5 mouse cellular contexts compared by ENCODE assay signal in genomic region chr4:86634312-86634711, GRCm38 (mm10). TPM values are rescaled to one million over a fixed set of nuclear protein-coding genes. Genes with fewer than 3 reads are reported as not detected.
A peak's percentile ranks its signal among the peaks of the same experiment; 100 is the strongest.
DNase-seq lines count a peak whose midpoint lies in the region; ATAC-seq and TF ChIP-seq lines count a peak whose summit lies in the region.
"Not testable (repeated sequence)": the region's sequence is repeated elsewhere in the genome, so short reads cannot be mapped to it uniquely, and the experiment has no call there.

No protein-coding gene starts in this region.

- not testable (repeated sequence) for TF ChIP-seq EP300 in MEL (IDR thresholded peaks at IDR 0.05; ENCODE audit: low read depth in 1 of 2, low read length in 2 of 2)

- peak overlapping the region; percentile 51 for H3K4me2 ChIP-seq in liver, embryonic 13.5 days
- peak overlapping the region; percentile 44 for H3K4me2 ChIP-seq in liver, embryonic 15.5 days

- peak; percentile 99 for ATAC-seq in Patski
- 0 out of 2 replicates have a peak, but pooled peaks have one; percentile 11 for ATAC-seq in erythroblast, adult 5-6 weeks (replicated peaks; ENCODE audit: low FRiP score, poor library complexity, severe bottlenecking)
- ATAC-seq in liver, embryonic 13.5 days (ENCODE audit: low read depth), result peak; percentile 1; the same call in 1 of the 2 replicates
- ATAC-seq in liver, embryonic 15.5 days (ENCODE audit: insufficient read depth), result peak; percentile 11; the same call in 1 of the 2 replicates

- in situ Hi-C loops in Patski (cut with MboI; ENCODE audit: low pct_unique_long_range_greater_than_20kb), result not testable (repeated sequence)

- peaks cover 1 to 18% of the 10 kb centered on the region in 2 experiments for H3K4me1 ChIP-seq in MEL (ENCODE audit: control insufficient read depth in 1 of 2, insufficient read depth in 2 of 2, low read length in 2 of 2)
- H3K4me1 ChIP-seq in liver, embryonic 13.5 days (replicated peaks), result peaks cover 38% of the 10 kb centered on the region
- peaks cover 25% of the 10 kb centered on the region for H3K4me1 ChIP-seq in liver, embryonic 15.5 days (replicated peaks)

- H3K27me3 ChIP-seq in MEL (ENCODE audit: control insufficient read depth in 1 of 2, insufficient read depth in 2 of 2, low read length in 2 of 2); Patski; liver, embryonic 13.5 days; liver, embryonic 15.5 days: not testable (repeated sequence)

- CTCF ChIA-PET in Patski (lab: Charles Lee), result not testable (repeated sequence)

- TF ChIP-seq POLR2A in MEL (IDR thresholded peaks at IDR 0.05; ENCODE audit: control insufficient read depth in 1 of 2, insufficient read depth in 1 of 2, low read depth in 1 of 2, low read length in 2 of 2, poor library complexity in 1 of 2), result not testable (repeated sequence)

- peak overlapping the region; percentile 49 for H3K27ac ChIP-seq in MEL (ENCODE audit: control insufficient read depth, low read depth, low read length)
- peak overlapping the region; percentile 81 for H3K27ac ChIP-seq in liver, embryonic 13.5 days
- H3K27ac ChIP-seq in liver, embryonic 15.5 days (replicated peaks), result peak overlapping the region; percentile 82

- peaks cover 0 to 21% of the 10 kb centered on the region in 2 experiments; a peak in 2 of 4 replicates for H3K36me3 ChIP-seq in MEL (ENCODE audit: control insufficient read depth in 1 of 2, insufficient read depth in 2 of 2, low read length in 2 of 2)
- H3K36me3 ChIP-seq in liver, embryonic 13.5 days; liver, embryonic 15.5 days (replicated peaks): not testable (repeated sequence)

- POLR2A ChIA-PET in Patski (lab: Charles Lee), result not testable (repeated sequence)

- not testable (repeated sequence) for TF ChIP-seq CTCF in MEL (IDR thresholded peaks at IDR 0.05 in 2 of 3, conservative IDR thresholded peaks at IDR 0.05 in 1 of 3; ENCODE audit: control insufficient read depth in 1 of 3, insufficient read depth in 1 of 3, low read depth in 2 of 3, low read length in 3 of 3, poor library complexity in 1 of 3, severe bottlenecking in 1 of 3); Patski (IDR thresholded peaks at IDR 0.05)

- DNase-seq in MEL (ENCODE audit: low read depth, low spot score); Patski (ENCODE audit: low read depth, low spot score); liver, embryonic 13.5 days: not testable (repeated sequence)

- not testable (repeated sequence) for H3K9me3 ChIP-seq in MEL (replicated peaks; ENCODE audit: insufficient read depth, low read length); liver, embryonic 13.5 days (replicated peaks); liver, embryonic 15.5 days (replicated peaks)

- H3K9ac ChIP-seq in MEL (ENCODE audit: control insufficient read depth, low read depth, low read length, poor library complexity, severe bottlenecking), result not testable (repeated sequence)
- H3K9ac ChIP-seq in liver, embryonic 13.5 days, result peak overlapping the region; percentile 50; the same call in 1 of the 2 replicates
- 0 out of 2 replicates have a peak overlapping the region, but pooled peaks have one; percentile 18 for H3K9ac ChIP-seq in liver, embryonic 15.5 days

- H3K79me2 ChIP-seq in MEL (ENCODE audit: control insufficient read depth, insufficient read depth, low read length, poor library complexity), result not testable (repeated sequence)

- H3K4me3 ChIP-seq in MEL (ENCODE audit: control insufficient read depth in 1 of 2, insufficient read depth in 1 of 2, low read depth in 2 of 2, low read length in 2 of 2); liver, embryonic 13.5 days (replicated peaks); liver, embryonic 15.5 days (replicated peaks): not testable (repeated sequence)

- not testable (repeated sequence) for TF ChIP-seq RAD21 in MEL (IDR thresholded peaks at IDR 0.05; ENCODE audit: low read depth, low read length)

RNA-seq across cellular contexts. Expression of gene Haus6, which starts 22.5 kb away (rescaled TPM):
- 31.8 and 41.3 TPM in 2 replicates for total RNA-seq in MEL (2012; rRNA removed)
- polyA plus RNA-seq in MEL (2012; ENCODE audit: insufficient read depth in 1 of 2, insufficient read length in 2 of 2, low read depth in 1 of 2, low replicate concordance in 2 of 2, missing spikeins in 1 of 2) (10 to 100 TPM in 1 of 2 experiments, not detected in 1; 22.1 TPM), Patski (2021) (6.2 TPM)
- total RNA-seq in erythroblast, adult 5-6 weeks (2015; ENCODE audit: low replicate concordance), result 6.5 and 7.9 TPM in 2 replicates
- 10.6 and 13.9 TPM in 2 replicates for total RNA-seq in erythroblast, adult 5-6 weeks (2017; ENCODE audit: low replicate concordance)
- polyA plus RNA-seq in liver, embryonic 13.5 days (2015; fragmentation: Nextera tagmentation; extraction: Ambion mirVana), result 14.3 and 18.6 TPM in 2 replicates
- 10.9 and 11.4 TPM in 2 replicates for polyA plus RNA-seq in liver, embryonic 15.5 days (2015; fragmentation: Nextera tagmentation; extraction: Ambion mirVana)

RNA-seq across cellular contexts. Expression of gene Plin2, which starts 35.5 kb away (rescaled TPM):
- 45.9 and 75.9 TPM in 2 replicates for total RNA-seq in MEL (2012; rRNA removed)
- polyA plus RNA-seq in MEL (2012; ENCODE audit: insufficient read depth in 1 of 2, insufficient read length in 2 of 2, low read depth in 1 of 2, low replicate concordance in 2 of 2, missing spikeins in 1 of 2), result 10 to 100 TPM in 1 of 2 experiments, not detected in 1; 92.2 TPM
- 104 TPM for polyA plus RNA-seq in Patski (2021)
- total RNA-seq in erythroblast, adult 5-6 weeks (2015; ENCODE audit: low replicate concordance), result 11.3 and 33.9 TPM in 2 replicates
- total RNA-seq in erythroblast, adult 5-6 weeks (2017; ENCODE audit: low replicate concordance), result 23.7 and 39.7 TPM in 2 replicates
- 144 and 148 TPM in 2 replicates for polyA plus RNA-seq in liver, embryonic 13.5 days (2015; fragmentation: Nextera tagmentation; extraction: Ambion mirVana)
- polyA plus RNA-seq in liver, embryonic 15.5 days (2015; fragmentation: Nextera tagmentation; extraction: Ambion mirVana), result 154 and 163 TPM in 2 replicates

RNA-seq across cellular contexts. Expression of gene Rraga, which starts 58.8 kb away (rescaled TPM):
- 9.6 and 11.0 TPM in 2 replicates for total RNA-seq in MEL (2012; rRNA removed)
- polyA plus RNA-seq in MEL (2012; ENCODE audit: insufficient read depth in 1 of 2, insufficient read length in 2 of 2, low read depth in 1 of 2, low replicate concordance in 2 of 2, missing spikeins in 1 of 2) (100 to 1,000 TPM in 1 of 2 experiments, 10 to 100 TPM in 1; 68.7 to 182 TPM), Patski (2021) (66.0 TPM)
- 15.3 and 15.9 TPM in 2 replicates for total RNA-seq in erythroblast, adult 5-6 weeks (2015; ENCODE audit: low replicate concordance)
- total RNA-seq in erythroblast, adult 5-6 weeks (2017; ENCODE audit: low replicate concordance), result 10.1 and 12.1 TPM in 2 replicates
- 31.5 and 36.6 TPM in 2 replicates for polyA plus RNA-seq in liver, embryonic 13.5 days (2015; fragmentation: Nextera tagmentation; extraction: Ambion mirVana)
- polyA plus RNA-seq in liver, embryonic 15.5 days (2015; fragmentation: Nextera tagmentation; extraction: Ambion mirVana), result 25.2 and 26.3 TPM in 2 replicates

Comparison
In these comparisons a context has a peak if more than half of its experiments do, and no peak if none do; other contexts are left out.
1. ATAC-seq: peak in every context shown above with its lines; median percentile 99 in Patski; 11 in erythroblast, adult 5-6 weeks; 11 in liver, embryonic 15.5 days; 1 in liver, embryonic 13.5 days.